Mouse (Mus musculus) CD4-positive helper T cell, adult 2 months (primary cell): Measurements from ENCODE around the gene Myl7.
"Not testable (repeated sequence)": the region's sequence is repeated elsewhere in the genome, so short reads cannot be mapped to it uniquely, and the experiment has no call there.

ENCODE experiments used
- DNase-seq: peaks from one replicate; pipeline ENCODE4 v3.0.0-alpha.2; 2012; ENCODE audit warnings: low read depth, missing footprints, low spot score

Myl7 gene

GRCm38 (mm10) chr11:5903844-5904243 lies 5.3 kb upstream of the Myl7 start:
- DNase-seq = no peak

- no peak for DNase-seq
These were observed 3.8 kb upstream of the Myl7 start for GRCm38 (mm10) chr11:5902390-5902789.

GRCm38 (mm10) chr11:5901950-5902349 lies 3.4 kb upstream of the Myl7 start:
- no peak for DNase-seq

GRCm38 (mm10) chr11:5901320-5901719 lies 2.7 kb upstream of the Myl7 start:
- no peak for DNase-seq

GRCm38 (mm10) chr11:5899286-5899685 lies 704 bp upstream of the Myl7 start:
- DNase-seq = no peak

- DNase-seq = no peak
These were observed 743 bp downstream of the Myl7 start for GRCm38 (mm10) chr11:5897839-5898238.

GRCm38 (mm10) chr11:5897230-5897629 lies 1.4 kb downstream of the Myl7 start:
- no peak for DNase-seq

- no peak for DNase-seq
These were observed 4.8 kb downstream of the Myl7 start for GRCm38 (mm10) chr11:5893807-5894206.

- no peak for DNase-seq
These were observed 5.7 kb downstream of the Myl7 start for GRCm38 (mm10) chr11:5892810-5893368.

GRCm38 (mm10) chr11:5892151-5892591 lies 6.4 kb downstream of the Myl7 start:
- no peak for DNase-seq

GRCm38 (mm10) chr11:5888563-5888962 lies 10.0 kb downstream of the Myl7 start:
- not testable (repeated sequence) for DNase-seq

GRCm38 (mm10) chr11:5887250-5887649 lies 11.3 kb downstream of the Myl7 start:
- no peak for DNase-seq

GRCm38 (mm10) chr11:5886187-5886586 lies 12.4 kb downstream of the Myl7 start:
- DNase-seq = peak; percentile 61

GRCm38 (mm10) chr11:5882518-5882917 lies 16.1 kb downstream of the Myl7 start:
- DNase-seq = no peak

GRCm38 (mm10) chr11:5879905-5880304 lies 18.7 kb downstream of the Myl7 start:
- DNase-seq = peak; percentile 50

- DNase-seq = no peak
These were observed 19.9 kb downstream of the Myl7 start for GRCm38 (mm10) chr11:5878661-5879060.

- DNase-seq = peak; percentile 99
These were observed 20.6 kb downstream of the Myl7 start, which contains the start of gene Pold2 for GRCm38 (mm10) chr11:5877921-5878526. Gene Pold2 (minus strand): TSS chr11:5878292.

- no peak for DNase-seq
These were observed 21.2 kb downstream of the Myl7 start for GRCm38 (mm10) chr11:5877421-5877820.

GRCm38 (mm10) chr11:5873192-5873591 lies 25.4 kb downstream of the Myl7 start:
- no peak for DNase-seq

- DNase-seq = no peak
These were observed 25.9 kb downstream of the Myl7 start for GRCm38 (mm10) chr11:5872707-5873106.

- DNase-seq = no peak
These were observed 28.5 kb downstream of the Myl7 start for GRCm38 (mm10) chr11:5870069-5870468.

GRCm38 (mm10) chr11:5869331-5869730 lies 29.3 kb downstream of the Myl7 start:
- DNase-seq = no peak

GRCm38 (mm10) chr11:5868324-5868723 lies 30.3 kb downstream of the Myl7 start:
- no peak for DNase-seq

- DNase-seq = no peak
These were observed 31.4 kb downstream of the Myl7 start for GRCm38 (mm10) chr11:5867196-5867595.
